Mouse (Mus musculus): ENCODE data around the gene Cysltr1.

The Cysltr1 gene

GRCm38 (mm10) chrX:106603386-106603785, at the start of gene Cysltr1:
TSS of gene Cysltr1 (minus strand) at chrX:106603679.
- no peak for DNase-seq (ENCODE audit: extremely low spot score, low read depth, low spot score)

GRCm38 (mm10) chrX:106634799-106635541, 31.5 kb upstream of the Cysltr1 start:
- no peak for DNase-seq (ENCODE audit: extremely low spot score, low read depth, low spot score)

GRCm38 (mm10) chrX:106633543-106633942, 30.1 kb upstream of the Cysltr1 start:
- DNase-seq (ENCODE audit: extremely low spot score, low read depth, low spot score): no peak

- no peak for DNase-seq (ENCODE audit: extremely low spot score, low read depth, low spot score)
These were observed 25.0 kb upstream of the Cysltr1 start for GRCm38 (mm10) chrX:106628514-106628913.

- DNase-seq (ENCODE audit: extremely low spot score, low read depth, low spot score): no peak
These were observed 20.2 kb upstream of the Cysltr1 start for GRCm38 (mm10) chrX:106623667-106624066.

- no peak for DNase-seq (ENCODE audit: extremely low spot score, low read depth, low spot score)
These were observed 19.0 kb upstream of the Cysltr1 start for GRCm38 (mm10) chrX:106622512-106622911.

- DNase-seq (ENCODE audit: extremely low spot score, low read depth, low spot score): no peak
These were observed 763 bp downstream of the Cysltr1 start for GRCm38 (mm10) chrX:106602574-106603258.

- DNase-seq (ENCODE audit: extremely low spot score, low read depth, low spot score): no peak
These were observed 7.6 kb downstream of the Cysltr1 start for GRCm38 (mm10) chrX:106595904-106596303.

GRCm38 (mm10) chrX:106593914-106594313, 9.6 kb downstream of the Cysltr1 start:
- no peak for DNase-seq (ENCODE audit: extremely low spot score, low read depth, low spot score)

GRCm38 (mm10) chrX:106582886-106583285, 20.6 kb downstream of the Cysltr1 start, which contains the start of gene Gm5127:
TSS of gene Gm5127 (plus strand) at chrX:106583186.
- no peak for DNase-seq (ENCODE audit: extremely low spot score, low read depth, low spot score)

GRCm38 (mm10) chrX:106582197-106582596, 21.3 kb downstream of the Cysltr1 start:
- no peak for DNase-seq (ENCODE audit: extremely low spot score, low read depth, low spot score)

- DNase-seq (ENCODE audit: extremely low spot score, low read depth, low spot score): no peak
These were observed 23.1 kb downstream of the Cysltr1 start for GRCm38 (mm10) chrX:106580410-106580809.

- DNase-seq (ENCODE audit: extremely low spot score, low read depth, low spot score): no peak
These were observed 24.5 kb downstream of the Cysltr1 start for GRCm38 (mm10) chrX:106578966-106579365.

- no peak for DNase-seq (ENCODE audit: extremely low spot score, low read depth, low spot score)
These were observed 48.0 kb downstream of the Cysltr1 start for GRCm38 (mm10) chrX:106555457-106555856.

- no peak for DNase-seq (ENCODE audit: extremely low spot score, low read depth, low spot score)
These were observed 67.1 kb downstream of the Cysltr1 start for GRCm38 (mm10) chrX:106536359-106536758.

All from hindlimb bud, embryonic 11.5 days (tissue).